Mouse (Mus musculus): ENCODE data around the gene Slc5a4a.

DNA sequence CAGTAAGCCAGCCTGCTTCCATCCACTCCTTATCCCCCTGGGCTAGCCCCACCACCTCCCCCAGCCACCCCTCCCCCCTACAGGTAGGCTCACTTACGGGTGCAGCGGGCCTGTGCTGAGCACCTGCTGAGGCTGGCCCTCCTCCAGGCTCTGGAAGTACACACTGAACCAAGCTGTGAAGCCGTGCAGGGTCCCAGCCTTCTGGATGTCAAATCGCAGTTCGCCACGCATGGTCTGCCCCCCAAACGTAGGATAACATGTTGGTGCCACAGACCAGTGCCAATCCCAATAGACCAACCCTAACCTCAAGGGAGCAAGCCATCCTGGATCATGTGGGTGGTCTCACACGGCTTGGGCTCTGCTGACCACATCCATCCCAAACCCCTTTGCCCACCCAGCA, 62.0 kb downstream of the Slc5a4a start:
- TF ChIP-seq NRF1 (IDR thresholded peaks at IDR 0.05; ENCODE audit: low read depth, low read length) (no peak), JUN (IDR thresholded peaks at IDR 0.05; ENCODE audit: insufficient read depth, low read depth, low read length) (no peak), EP300 (IDR thresholded peaks at IDR 0.05; ENCODE audit: low read length) (no peak), TCF12 (IDR thresholded peaks at IDR 0.05; ENCODE audit: low read depth, low read length) (no peak), CTCF (conservative IDR thresholded peaks at IDR 0.05 in 1 of 2, IDR thresholded peaks at IDR 0.05 in 1 of 2; ENCODE audit: low read depth in 2 of 2, low read length in 2 of 2) (no peak), ZC3H11A (IDR thresholded peaks at IDR 0.05; ENCODE audit: low read depth, low read length) (no peak), MXI1 (IDR thresholded peaks at IDR 0.05; ENCODE audit: low read depth, low read length) (no peak), POLR2A (IDR thresholded peaks at IDR 0.05; ENCODE audit: low read depth, low read length) (no peak), ELF1 (IDR thresholded peaks at IDR 0.05; ENCODE audit: low read depth, low read length) (no peak), MAFK (IDR thresholded peaks at IDR 0.05; ENCODE audit: insufficient replicate concordance, low read length) (no peak), RAD21 (IDR thresholded peaks at IDR 0.05; ENCODE audit: low read depth, low read length) (no peak), CHD2 (IDR thresholded peaks at IDR 0.05; ENCODE audit: low read length) (no peak), MAZ (IDR thresholded peaks at IDR 0.05; ENCODE audit: low read depth, low read length) (no peak), MYC (IDR thresholded peaks at IDR 0.05; ENCODE audit: low read depth, low read length) (no peak)

Data from CH12.LX (cell line).